Mouse (Mus musculus): ENCODE measurements at regions not wholly inside any gene's neighbourhood (a gene's known extent, or its start where the extent isn't known, plus 50 kb on each side); places are given as distances from the start of the nearest gene placed in this dataset.

DNA sequence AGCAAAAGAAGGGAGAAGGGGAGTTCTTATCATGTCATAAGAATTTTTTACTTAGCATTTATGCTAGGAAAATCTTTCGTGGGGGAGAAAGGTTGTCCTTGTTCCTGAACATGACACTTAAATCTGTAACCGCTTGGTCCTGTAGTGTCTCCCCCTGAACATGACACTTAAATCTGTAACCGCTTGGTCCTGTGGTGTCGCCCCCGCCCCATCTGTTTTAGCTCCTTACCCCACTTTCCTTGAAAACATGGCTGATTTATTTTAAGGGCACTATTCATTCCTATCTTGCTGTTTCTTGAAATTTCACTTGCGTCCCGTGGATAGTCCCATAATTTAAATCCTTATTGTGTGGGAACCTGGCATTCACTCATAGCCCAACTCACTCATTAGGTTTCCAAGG, 82.2 kb downstream of the Rap2a start:
- DNase-seq (ENCODE audit: low spot score): no peak
- ATAC-seq (ENCODE audit: low FRiP score): no peak
- no peak overlapping the region for H3K4me2 ChIP-seq (replicated peaks; ENCODE audit: low read depth, low read length)
- WGBS: 91% methylated on average over 7 of the region's 7 CpGs
- H3K9ac ChIP-seq (ENCODE audit: low read depth, low read length): no peak overlapping the region
- no peak overlapping the region for H3K4me3 ChIP-seq (ENCODE audit: low read depth, low read length)
- H3K27ac ChIP-seq (ENCODE audit: low read depth, low read length): no peak overlapping the region
- no peaks in the 10 kb centered on the region for H3K27me3 ChIP-seq (ENCODE audit: control insufficient read depth, insufficient read depth, low read length)
- no peaks in the 10 kb centered on the region for H3K36me3 ChIP-seq (ENCODE audit: control insufficient read depth, insufficient read depth, low read length)
- no peaks in the 10 kb centered on the region for H3K9me3 ChIP-seq (ENCODE audit: control insufficient read depth, low read length)
- H3K4me1 ChIP-seq (replicated peaks; ENCODE audit: control insufficient read depth, insufficient read depth, low read length): no peaks in the 10 kb centered on the region

DNA sequence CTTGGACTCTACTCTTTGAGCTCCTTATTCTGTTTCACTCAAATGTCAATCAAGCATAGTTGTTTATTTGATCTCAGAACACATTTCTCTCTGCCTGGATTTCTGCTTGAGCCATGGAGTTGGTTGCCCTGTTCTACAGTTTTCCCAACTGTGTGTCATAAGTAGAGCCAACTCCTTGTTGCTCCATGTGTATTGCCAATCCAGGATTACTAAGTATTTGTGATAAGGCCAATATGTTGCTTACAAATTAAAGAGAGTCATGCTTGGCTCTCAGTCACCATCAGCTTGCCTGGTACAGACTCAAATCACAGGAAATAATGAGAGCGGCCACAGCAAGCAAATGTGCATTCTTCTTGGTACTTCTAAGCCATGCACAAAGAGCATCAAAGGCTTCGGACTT, 82.7 kb downstream of the Rap2a start:
- H3K9ac ChIP-seq (ENCODE audit: low read depth, low read length): no peak overlapping the region
- H3K9me3 ChIP-seq (ENCODE audit: control insufficient read depth, low read length): no peaks in the 10 kb centered on the region
- H3K4me2 ChIP-seq (replicated peaks; ENCODE audit: low read depth, low read length): no peak overlapping the region
- H3K36me3 ChIP-seq (ENCODE audit: control insufficient read depth, insufficient read depth, low read length): no peaks in the 10 kb centered on the region
- no peaks in the 10 kb centered on the region for H3K4me1 ChIP-seq (replicated peaks; ENCODE audit: control insufficient read depth, insufficient read depth, low read length)
- no peak for ATAC-seq (ENCODE audit: low FRiP score)
- no peak overlapping the region for H3K27ac ChIP-seq (ENCODE audit: low read depth, low read length)
- H3K27me3 ChIP-seq (ENCODE audit: control insufficient read depth, insufficient read depth, low read length): no peaks in the 10 kb centered on the region
- WGBS: 91% methylated on average over 2 of the region's 2 CpGs
- H3K4me3 ChIP-seq (ENCODE audit: low read depth, low read length): no peak overlapping the region
- DNase-seq (ENCODE audit: low spot score): no peak

DNA sequence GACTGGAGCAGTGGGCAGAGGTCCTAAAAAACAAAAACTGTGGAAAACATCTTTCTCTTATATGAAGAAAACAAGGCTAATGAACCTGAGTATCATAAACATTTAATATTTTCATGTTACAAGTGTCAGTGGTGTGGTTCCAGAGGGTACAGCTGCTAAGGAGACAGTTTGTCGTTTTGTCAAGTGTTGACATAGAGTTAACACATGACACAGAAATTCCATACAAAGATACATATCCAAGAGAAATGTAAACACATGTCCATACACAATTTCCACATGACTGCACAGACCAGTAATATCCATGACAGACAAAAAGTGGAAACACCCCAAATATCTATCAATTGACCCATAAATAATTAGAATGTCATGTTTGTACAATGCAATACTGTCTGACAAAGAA, 88.7 kb downstream of the Rap2a start:
- no peak overlapping the region for H3K9ac ChIP-seq (ENCODE audit: low read depth, low read length)
- H3K36me3 ChIP-seq (ENCODE audit: control insufficient read depth, insufficient read depth, low read length): no peaks in the 10 kb centered on the region
- no peaks in the 10 kb centered on the region for H3K4me1 ChIP-seq (replicated peaks; ENCODE audit: control insufficient read depth, insufficient read depth, low read length)
- DNase-seq (ENCODE audit: low spot score): no peak
- 76% methylated on average over 1 of the region's 1 CpGs for WGBS
- H3K4me2 ChIP-seq (replicated peaks; ENCODE audit: low read depth, low read length): no peak overlapping the region
- H3K27me3 ChIP-seq (ENCODE audit: control insufficient read depth, insufficient read depth, low read length): no peaks in the 10 kb centered on the region
- H3K27ac ChIP-seq (ENCODE audit: low read depth, low read length): no peak overlapping the region
- H3K9me3 ChIP-seq (ENCODE audit: control insufficient read depth, low read length): no peaks in the 10 kb centered on the region
- no peak for ATAC-seq (ENCODE audit: low FRiP score)
- H3K4me3 ChIP-seq (ENCODE audit: low read depth, low read length): no peak overlapping the region

DNA sequence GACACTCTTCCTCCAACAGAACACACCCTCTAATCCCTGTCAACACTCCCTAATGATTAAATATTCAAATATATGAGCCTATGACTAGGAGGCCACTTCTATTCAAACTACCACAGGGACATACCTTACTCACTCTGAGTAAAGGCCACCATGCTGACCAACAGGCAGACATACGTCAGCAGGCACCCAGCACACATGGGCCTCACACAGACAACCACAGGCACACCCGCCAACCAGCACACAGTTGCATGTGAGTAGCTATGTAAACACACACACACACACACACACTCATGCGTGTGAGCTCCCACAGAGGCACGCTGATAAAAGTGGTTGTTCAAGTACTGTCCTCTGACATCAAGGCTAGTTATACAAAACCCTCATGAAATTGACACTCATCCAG, 89.8 kb downstream of the Rap2a start:
- no peak for DNase-seq (ENCODE audit: low spot score)
- Histone ChIP-seq H3K9me3 (ENCODE audit: control insufficient read depth, low read length) (no peaks in the 10 kb centered on the region), H3K27me3 (ENCODE audit: control insufficient read depth, insufficient read depth, low read length) (no peaks in the 10 kb centered on the region), H3K4me2 (replicated peaks; ENCODE audit: low read depth, low read length) (no peak overlapping the region), H3K36me3 (ENCODE audit: control insufficient read depth, insufficient read depth, low read length) (no peaks in the 10 kb centered on the region), H3K4me3 (ENCODE audit: low read depth, low read length) (no peak overlapping the region), H3K9ac (ENCODE audit: low read depth, low read length) (no peak overlapping the region), H3K27ac (ENCODE audit: low read depth, low read length) (no peak overlapping the region), H3K4me1 (replicated peaks; ENCODE audit: control insufficient read depth, insufficient read depth, low read length) (no peaks in the 10 kb centered on the region)
- no peak for ATAC-seq (ENCODE audit: low FRiP score)
- WGBS: 91% methylated on average over 4 of the region's 4 CpGs

DNA sequence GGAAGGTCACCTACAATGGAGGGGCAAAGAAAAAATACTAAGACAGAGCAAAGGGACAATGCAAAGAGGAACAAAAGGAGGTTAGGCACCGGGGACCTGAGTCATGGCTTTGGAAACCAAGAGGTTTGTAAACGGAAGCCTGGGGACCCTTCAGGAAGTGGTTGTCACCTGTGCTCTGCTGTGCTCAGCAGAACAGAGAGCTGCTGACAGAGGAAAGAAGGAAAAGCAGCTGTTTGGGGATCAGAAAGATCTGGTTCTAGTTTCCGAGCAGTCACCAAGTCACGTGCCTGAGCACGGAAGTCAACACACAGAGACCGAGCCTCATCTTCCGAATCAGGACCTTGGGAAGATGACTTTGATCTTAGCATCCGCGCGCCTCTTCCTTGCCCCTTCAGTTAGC, 94.0 kb downstream of the Rap2a start:
- Histone ChIP-seq H3K27me3 (ENCODE audit: control insufficient read depth, insufficient read depth, low read length) (no peaks in the 10 kb centered on the region), H3K9me3 (ENCODE audit: control insufficient read depth, low read length) (no peaks in the 10 kb centered on the region), H3K4me3 (ENCODE audit: low read depth, low read length) (no peak overlapping the region), H3K4me2 (replicated peaks; ENCODE audit: low read depth, low read length) (no peak overlapping the region), H3K9ac (ENCODE audit: low read depth, low read length) (no peak overlapping the region), H3K27ac (ENCODE audit: low read depth, low read length) (no peak overlapping the region), H3K4me1 (replicated peaks; ENCODE audit: control insufficient read depth, insufficient read depth, low read length) (no peaks in the 10 kb centered on the region), H3K36me3 (ENCODE audit: control insufficient read depth, insufficient read depth, low read length) (no peaks in the 10 kb centered on the region)
- 80% methylated on average over 10 of the region's 10 CpGs for WGBS
- ATAC-seq (ENCODE audit: low FRiP score) (no peak), DNase-seq (ENCODE audit: low spot score) (no peak)

DNA sequence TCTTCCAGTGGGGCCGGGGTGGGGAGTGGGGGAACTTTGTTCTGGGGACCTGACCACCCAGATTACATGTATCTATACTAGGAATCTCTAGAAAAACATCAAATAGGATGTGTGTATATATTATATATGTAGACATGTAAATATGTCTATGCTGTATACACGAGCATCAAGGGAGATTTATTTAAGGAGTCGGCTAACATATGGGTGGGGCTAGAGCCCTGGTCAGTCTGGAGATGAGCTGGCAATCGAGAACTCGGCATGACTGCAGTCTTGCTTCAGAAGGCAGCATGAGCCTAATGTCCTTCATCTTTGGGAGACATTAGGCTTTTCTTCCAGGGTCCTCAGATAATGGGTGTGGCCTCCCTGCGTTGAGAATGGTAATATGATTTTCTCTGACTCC, 97.0 kb downstream of the Rap2a start:
- H3K4me1 ChIP-seq (replicated peaks; ENCODE audit: control insufficient read depth, insufficient read depth, low read length): no peaks in the 10 kb centered on the region
- DNase-seq (ENCODE audit: low spot score) (no peak), ATAC-seq (ENCODE audit: low FRiP score) (no peak)
- no peak overlapping the region for H3K4me3 ChIP-seq (ENCODE audit: low read depth, low read length)
- no peak overlapping the region for H3K9ac ChIP-seq (ENCODE audit: low read depth, low read length)
- no peaks in the 10 kb centered on the region for H3K9me3 ChIP-seq (ENCODE audit: control insufficient read depth, low read length)
- no peaks in the 10 kb centered on the region for H3K27me3 ChIP-seq (ENCODE audit: control insufficient read depth, insufficient read depth, low read length)
- H3K36me3 ChIP-seq (ENCODE audit: control insufficient read depth, insufficient read depth, low read length): no peaks in the 10 kb centered on the region
- 83% methylated on average over 6 of the region's 6 CpGs for WGBS
- no peak overlapping the region for H3K27ac ChIP-seq (ENCODE audit: low read depth, low read length)
- H3K4me2 ChIP-seq (replicated peaks; ENCODE audit: low read depth, low read length): no peak overlapping the region

DNA sequence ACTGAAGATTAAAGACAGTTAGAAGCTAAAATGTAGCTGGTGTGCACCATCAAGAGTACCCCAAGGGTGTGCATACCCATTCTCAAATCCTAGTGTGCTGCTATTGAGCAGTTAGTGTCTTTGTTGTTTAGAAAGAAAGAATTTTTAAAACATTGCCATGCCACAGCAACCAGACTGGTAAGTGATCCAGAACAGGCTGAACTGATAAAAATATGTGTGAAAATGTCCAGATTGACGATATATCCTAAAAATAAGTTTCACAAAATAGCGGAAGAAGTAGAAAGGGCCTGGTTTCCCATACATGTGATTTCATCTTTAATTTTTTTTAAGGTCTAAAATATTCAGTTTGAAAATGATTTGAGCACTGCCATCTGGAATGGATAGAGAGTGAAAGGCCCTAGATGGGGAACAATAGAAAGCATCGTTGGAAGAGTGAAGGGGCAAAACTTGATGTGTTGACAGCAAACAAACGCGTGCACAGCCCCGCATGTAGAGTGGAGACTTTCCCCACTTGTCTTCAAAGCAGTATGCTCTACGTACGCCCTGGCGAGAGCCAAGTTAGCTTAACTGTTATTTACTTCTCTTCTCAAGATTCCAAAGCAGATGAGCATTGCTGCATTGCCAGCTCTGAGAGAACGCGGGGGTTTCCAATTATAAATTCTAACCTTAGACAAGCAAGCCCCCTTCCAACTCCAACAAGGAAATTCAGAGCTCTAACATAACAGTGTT, 100.3 kb downstream of the Rap2a start:
- H3K4me2 ChIP-seq (replicated peaks; ENCODE audit: low read depth, low read length): no peak overlapping the region
- H3K4me1 ChIP-seq (replicated peaks; ENCODE audit: control insufficient read depth, insufficient read depth, low read length): no peaks in the 10 kb centered on the region
- no peak overlapping the region for H3K4me3 ChIP-seq (ENCODE audit: low read depth, low read length)
- DNase-seq (ENCODE audit: low spot score) (no peak), ATAC-seq (ENCODE audit: low FRiP score) (no peak)
- H3K36me3 ChIP-seq (ENCODE audit: control insufficient read depth, insufficient read depth, low read length): no peaks in the 10 kb centered on the region
- H3K9me3 ChIP-seq (ENCODE audit: control insufficient read depth, low read length): no peaks in the 10 kb centered on the region
- no peaks in the 10 kb centered on the region for H3K27me3 ChIP-seq (ENCODE audit: control insufficient read depth, insufficient read depth, low read length)
- H3K9ac ChIP-seq (ENCODE audit: low read depth, low read length): no peak overlapping the region
- H3K27ac ChIP-seq (ENCODE audit: low read depth, low read length): no peak overlapping the region
- 92% methylated on average over 11 of the region's 11 CpGs for WGBS

DNA sequence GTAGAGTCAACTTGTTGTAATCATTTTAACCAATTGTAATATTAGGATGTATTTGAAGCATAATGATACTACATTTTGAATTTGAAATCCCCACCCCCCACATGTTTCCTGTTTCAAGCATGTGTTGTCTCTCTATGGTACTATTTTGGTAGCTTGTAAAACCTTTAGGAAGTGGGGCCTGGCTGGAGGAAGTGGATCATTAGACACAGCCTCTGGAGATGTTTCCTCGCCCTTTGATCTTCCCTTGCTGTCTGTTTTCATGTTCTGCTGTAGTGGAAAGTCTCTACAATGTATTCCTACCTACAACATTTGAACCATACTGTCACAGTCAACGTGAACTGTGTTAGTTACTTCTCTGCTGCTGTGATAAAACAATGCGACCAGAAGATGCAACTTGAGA, 105.6 kb downstream of the Rap2a start:
- Histone ChIP-seq H3K9ac (ENCODE audit: low read depth, low read length) (no peak overlapping the region), H3K4me1 (replicated peaks; ENCODE audit: control insufficient read depth, insufficient read depth, low read length) (no peaks in the 10 kb centered on the region), H3K4me3 (ENCODE audit: low read depth, low read length) (no peak overlapping the region), H3K9me3 (ENCODE audit: control insufficient read depth, low read length) (no peaks in the 10 kb centered on the region), H3K27me3 (ENCODE audit: control insufficient read depth, insufficient read depth, low read length) (no peaks in the 10 kb centered on the region), H3K27ac (ENCODE audit: low read depth, low read length) (no peak overlapping the region), H3K36me3 (ENCODE audit: control insufficient read depth, insufficient read depth, low read length) (no peaks in the 10 kb centered on the region), H3K4me2 (replicated peaks; ENCODE audit: low read depth, low read length) (no peak overlapping the region)
- no peak for ATAC-seq (ENCODE audit: low FRiP score)
- WGBS: 76% methylated on average over 3 of the region's 3 CpGs
- no peak for DNase-seq (ENCODE audit: low spot score)

DNA sequence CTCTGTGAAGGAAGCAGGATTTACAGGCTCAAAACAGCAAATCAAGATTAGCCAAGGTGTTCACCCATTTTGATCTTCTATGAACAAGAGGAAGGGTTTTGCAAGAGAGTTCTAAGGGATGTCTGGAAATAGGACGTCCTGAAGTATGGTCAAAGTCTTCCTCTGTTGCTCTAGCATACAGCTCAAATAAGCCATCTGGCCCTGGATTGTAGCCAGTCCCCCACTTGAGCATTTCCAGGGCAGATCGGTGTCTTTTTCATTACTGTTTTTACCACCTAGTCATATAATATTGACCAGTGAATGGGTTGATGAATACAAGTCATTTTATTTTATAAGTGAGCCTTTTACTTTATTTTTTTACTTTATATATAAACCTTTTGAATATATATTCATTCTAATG, 113.9 kb downstream of the Rap2a start:
- ATAC-seq (ENCODE audit: low FRiP score) (no peak), DNase-seq (ENCODE audit: low spot score) (no peak)
- Histone ChIP-seq H3K27ac (ENCODE audit: low read depth, low read length) (no peak overlapping the region), H3K4me2 (replicated peaks; ENCODE audit: low read depth, low read length) (no peak overlapping the region), H3K9me3 (ENCODE audit: control insufficient read depth, low read length) (no peaks in the 10 kb centered on the region), H3K4me3 (ENCODE audit: low read depth, low read length) (no peak overlapping the region), H3K36me3 (ENCODE audit: control insufficient read depth, insufficient read depth, low read length) (no peaks in the 10 kb centered on the region), H3K27me3 (ENCODE audit: control insufficient read depth, insufficient read depth, low read length) (no peaks in the 10 kb centered on the region), H3K4me1 (replicated peaks; ENCODE audit: control insufficient read depth, insufficient read depth, low read length) (no peaks in the 10 kb centered on the region), H3K9ac (ENCODE audit: low read depth, low read length) (no peak overlapping the region)
- 84% methylated on average over 2 of the region's 2 CpGs for WGBS
